Mouse (Mus musculus): ENCODE data around the gene Reln.

DNA sequence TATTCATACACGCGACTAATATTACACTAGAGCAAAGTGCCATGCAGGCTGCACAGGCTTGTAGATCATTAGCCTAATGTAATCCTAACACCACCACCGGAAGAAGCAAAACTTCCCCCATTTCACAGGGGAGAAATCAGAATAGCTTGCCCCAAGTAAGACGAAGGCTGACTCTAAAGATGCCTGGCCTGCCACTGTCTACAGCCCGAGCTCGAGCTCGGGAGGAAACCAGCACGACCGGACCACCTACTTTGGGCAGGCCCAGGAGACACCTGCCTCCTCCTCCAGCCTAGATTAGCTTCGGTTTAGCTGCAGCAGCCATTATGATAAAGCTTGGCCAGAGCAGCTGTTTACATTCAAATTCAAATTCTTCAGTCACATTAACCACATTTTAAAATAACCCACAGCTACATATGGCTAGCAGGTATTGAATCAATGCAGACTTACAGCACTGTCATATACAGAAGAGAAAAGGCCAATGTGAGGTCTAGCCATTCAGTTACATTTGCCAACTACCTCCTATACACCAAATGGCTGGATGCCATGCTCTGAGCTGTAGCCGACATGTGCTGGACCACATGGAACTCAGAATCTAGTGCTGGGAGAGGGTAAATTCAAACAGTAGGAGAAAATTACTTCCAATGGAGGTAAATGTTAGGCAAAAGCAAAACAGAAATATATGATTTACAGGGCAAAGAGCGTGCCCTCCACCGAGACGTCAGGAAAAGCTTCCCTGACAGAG, 1.6 kb upstream of the Reln start:
- no peak for TF ChIP-seq CTCF (IDR thresholded peaks at IDR 0.05; ENCODE audit: borderline replicate concordance, control insufficient read depth, extremely low read depth, insufficient read depth, low read length, poor library complexity)
- no peak for TF ChIP-seq POLR2A (IDR thresholded peaks at IDR 0.05; ENCODE audit: control insufficient read depth, extremely low read depth, insufficient read depth, low read length, poor library complexity)

Measured in thymus, adult 2 months (tissue).